Mouse (Mus musculus) neural tube, embryonic 12.5 days (tissue): Measurements from ENCODE around the gene Gm20431. TPM values are rescaled to one million over a fixed set of nuclear protein-coding genes. Genes with fewer than 3 reads are reported as not detected.

ENCODE experiments used
- ATAC-seq: fragments of 200-750 bp; cut with Nextera tagmentation; 2 replicates; pipeline ENCODE4 v1.8.0; 2017; ENCODE audit warnings: low read depth, mild to moderate bottlenecking, moderate TSS enrichment, moderate library complexity; ENCODE audit not compliant: low FRiP score
- H3K27ac ChIP-seq: fragments of 300-500 bp; sonication (generic); 2 replicates; pipeline ENCODE4 v1.5.1; 2016
- H3K27me3 ChIP-seq: fragments of 300-500 bp; sonication (generic); replicated peaks from 2 replicates; pipeline ENCODE4 v1.6.1; 2016; ENCODE audit warnings: mild to moderate bottlenecking
- H3K36me3 ChIP-seq: fragments of 300-500 bp; sonication (generic); 2 replicates; pipeline ENCODE4 v1.6.1; 2016; ENCODE audit warnings: mild to moderate bottlenecking
- H3K4me1 ChIP-seq: fragments of 300-500 bp; sonication (generic); 2 replicates; pipeline ENCODE4 v1.6.1; 2016
- H3K4me2 ChIP-seq: fragments of 300-500 bp; sonication (generic); replicated peaks from 2 replicates; pipeline ENCODE4 v1.6.1; 2016; ENCODE audit warnings: mild to moderate bottlenecking
- H3K4me3 ChIP-seq: fragments of 300-500 bp; sonication (generic); 2 replicates; pipeline ENCODE4 v1.5.1; 2016
- H3K9ac ChIP-seq: fragments of 300-500 bp; sonication (generic); 2 replicates; pipeline ENCODE4 v1.6.1; 2016; ENCODE audit warnings: mild to moderate bottlenecking
- H3K9me3 ChIP-seq: fragments of 300-500 bp; sonication (generic); 2 replicates; pipeline ENCODE4 v1.6.1; 2016; ENCODE audit warnings: mild to moderate bottlenecking
- WGBS: fragments of 180-500 bp; shearing (Covaris S2); methylation state at CpG from one replicate; pipeline ENCODE4 v1.1.7; 2016; 5-methylcytosine and 5-hydroxymethylcytosine counted together
- polyA plus RNA-seq: library from polyadenylated mRNA; unstranded; fragments of >200 nt; fragmentation: Nextera tagmentation; extraction: Ambion mirVana; gene quantifications from 2 replicates; pipeline ENCODE4 v1.2.1, GENCODE M21; 2016

Gm20431 gene
- polyA plus RNA-seq, 1 experiment from 2014 or later, result 12.8 TPM

DNA sequence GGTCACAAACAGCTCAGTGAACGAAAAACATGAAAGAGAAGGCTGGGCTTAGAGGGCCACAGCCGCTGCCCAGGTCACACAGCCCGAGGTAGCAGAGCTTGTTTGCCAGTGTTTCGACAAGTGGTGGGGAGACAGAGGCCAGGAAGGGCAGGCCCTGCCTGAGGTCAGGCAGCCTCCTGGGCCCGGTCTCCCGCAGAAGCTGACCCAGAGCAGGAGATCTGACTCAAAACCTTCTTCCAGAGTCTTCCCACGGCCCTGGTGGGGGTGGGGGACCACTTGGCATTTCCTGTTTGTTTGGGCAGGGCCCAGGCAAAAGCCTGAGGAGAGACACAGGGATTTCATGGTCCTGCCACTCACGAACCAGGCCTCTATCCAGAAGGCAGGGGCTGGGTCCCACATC lies 75.3 kb downstream of the Gm20431 start:
- no peak overlapping the region for H3K27ac ChIP-seq

GRCm38 (mm10) chr2:167585273-167585672 lies 76.0 kb downstream of the Gm20431 start:
- peaks cover 35% of the 10 kb centered on the region for H3K4me1 ChIP-seq
- ATAC-seq, result no peak
- WGBS, result 82% methylated on average over 2 of the region's 2 CpGs
- no peak overlapping the region for H3K27ac ChIP-seq
- no peak overlapping the region for H3K4me3 ChIP-seq
- H3K9ac ChIP-seq, result no peak overlapping the region
- no peaks in the 10 kb centered on the region for H3K9me3 ChIP-seq
- H3K27me3 ChIP-seq, result no peaks in the 10 kb centered on the region
- H3K4me2 ChIP-seq, result no peak overlapping the region
- no peaks in the 10 kb centered on the region for H3K36me3 ChIP-seq

More for the DNA sequence above, 75.3 kb downstream of the Gm20431 start:
- Histone ChIP-seq H3K36me3 (no peaks in the 10 kb centered on the region), H3K4me1 (peaks cover 35% of the 10 kb centered on the region), H3K9me3 (no peaks in the 10 kb centered on the region), H3K27me3 (no peaks in the 10 kb centered on the region), H3K4me3 (no peak overlapping the region), H3K4me2 (no peak overlapping the region), H3K9ac (0 out of 2 replicates have a peak overlapping the region, but pooled peaks have one; percentile 8)
- WGBS, result 26% methylated on average over 8 of the region's 8 CpGs
- no peak for ATAC-seq

GRCm38 (mm10) chr2:167583161-167583952 lies 77.9 kb downstream of the Gm20431 start:
- no peak overlapping the region for H3K4me2 ChIP-seq
- no peaks in the 10 kb centered on the region for H3K36me3 ChIP-seq
- no peak overlapping the region for H3K4me3 ChIP-seq
- peaks cover 28% of the 10 kb centered on the region for H3K4me1 ChIP-seq
- H3K9ac ChIP-seq, result 0 out of 2 replicates have a peak overlapping the region, but pooled peaks have one; percentile 14
- H3K27me3 ChIP-seq, result no peaks in the 10 kb centered on the region
- H3K27ac ChIP-seq, result no peak overlapping the region
- ATAC-seq, result no peak
- whole genome bisulfite sequencing, result 30% methylated on average over 10 of the region's 10 CpGs
- H3K9me3 ChIP-seq, result no peaks in the 10 kb centered on the region

GRCm38 (mm10) chr2:167578521-167578920 lies 82.8 kb downstream of the Gm20431 start:
- no peaks in the 10 kb centered on the region for H3K9me3 ChIP-seq
- no peaks in the 10 kb centered on the region for H3K27me3 ChIP-seq
- H3K36me3 ChIP-seq, result no peaks in the 10 kb centered on the region
- peaks cover 12% of the 10 kb centered on the region for H3K4me1 ChIP-seq
- H3K27ac ChIP-seq, result no peak overlapping the region
- no peak overlapping the region for H3K9ac ChIP-seq
- no peak for ATAC-seq
- H3K4me2 ChIP-seq, result no peak overlapping the region
- WGBS, result 31% methylated on average over 5 of the region's 5 CpGs
- H3K4me3 ChIP-seq, result no peak overlapping the region

DNA sequence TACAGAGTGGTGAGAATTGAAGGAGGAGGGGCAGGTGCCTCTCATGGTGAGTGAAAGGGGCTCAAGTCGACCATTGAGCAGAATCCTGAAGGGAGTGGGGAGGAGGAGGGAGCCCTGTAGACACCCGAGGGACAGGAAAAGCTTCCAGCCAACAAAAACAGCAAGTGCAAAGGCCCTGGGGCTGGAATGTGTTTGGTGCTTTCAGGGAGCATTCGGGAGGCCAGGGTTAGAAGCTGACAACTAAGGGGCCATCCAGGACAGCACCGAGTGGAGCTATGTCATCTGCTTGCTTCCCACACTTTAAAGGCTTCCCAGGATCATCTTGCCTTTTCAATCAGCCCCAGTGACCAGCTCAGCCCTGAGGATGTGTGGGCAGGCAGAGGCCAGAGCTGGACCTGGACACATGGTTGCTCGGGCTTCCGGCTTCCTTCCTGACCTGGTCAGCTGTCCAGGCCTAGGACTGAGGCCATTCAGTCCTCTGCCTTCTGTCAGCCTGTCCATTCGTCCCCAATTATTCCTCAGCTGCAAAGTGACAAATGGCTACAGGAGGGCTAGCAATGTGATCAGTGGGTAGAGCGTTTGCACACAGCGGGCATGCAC lies 84.0 kb downstream of the Gm20431 start:
- Histone ChIP-seq H3K9ac (no peak overlapping the region), H3K4me1 (0 out of 2 replicates have a peak, but pooled peaks cover 3% of the 10 kb centered on the region), H3K36me3 (no peaks in the 10 kb centered on the region), H3K9me3 (no peaks in the 10 kb centered on the region), H3K4me2 (no peak overlapping the region), H3K4me3 (no peak overlapping the region), H3K27me3 (no peaks in the 10 kb centered on the region), H3K27ac (no peak overlapping the region)
- ATAC-seq, result no peak
- WGBS, result 62% methylated on average over 9 of the region's 9 CpGs

- no peaks in the 10 kb centered on the region for H3K36me3 ChIP-seq
- no peak for ATAC-seq
- no peaks in the 10 kb centered on the region for H3K9me3 ChIP-seq
- no peak overlapping the region for H3K4me2 ChIP-seq
- no peaks in the 10 kb centered on the region for H3K27me3 ChIP-seq
- no peak overlapping the region for H3K27ac ChIP-seq
- no peak overlapping the region for H3K9ac ChIP-seq
- 85% methylated on average over 8 of the region's 8 CpGs for WGBS
- no peak overlapping the region for H3K4me3 ChIP-seq
- 0 out of 2 replicates have a peak, but pooled peaks cover 3% of the 10 kb centered on the region for H3K4me1 ChIP-seq
Observed at GRCm38 (mm10) chr2:167576121-167576620, 85.1 kb downstream of the Gm20431 start.

DNA sequence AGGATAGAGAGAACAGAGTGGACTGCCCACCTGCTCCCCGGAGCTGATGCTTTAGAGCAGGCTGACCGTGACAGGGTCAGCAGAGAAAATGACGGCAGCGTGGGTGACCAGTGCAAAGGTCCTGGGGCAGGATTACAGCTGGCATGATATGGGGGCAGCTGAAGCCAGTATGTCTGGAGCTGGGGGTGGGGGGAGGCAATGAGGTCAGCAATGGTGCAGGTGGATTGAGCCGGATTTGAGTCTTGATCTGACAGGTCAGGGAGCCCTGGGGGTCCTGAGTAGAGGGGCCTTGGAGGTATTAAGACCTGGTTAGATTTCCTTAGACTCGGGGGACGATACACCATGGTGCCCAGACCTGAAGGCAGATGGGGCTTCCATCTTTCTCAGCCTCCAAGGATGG lies 85.7 kb downstream of the Gm20431 start:
- WGBS, result 90% methylated on average over 7 of the region's 7 CpGs
- H3K4me2 ChIP-seq, result no peak overlapping the region
- no peak for ATAC-seq

GRCm38 (mm10) chr2:167574814-167575213 lies 86.5 kb downstream of the Gm20431 start:
- H3K4me2 ChIP-seq, result no peak overlapping the region
- H3K9ac ChIP-seq, result no peak overlapping the region
- no peak overlapping the region for H3K4me3 ChIP-seq
- no peak for ATAC-seq
- H3K36me3 ChIP-seq, result no peaks in the 10 kb centered on the region
- 65% methylated on average over 9 of the region's 9 CpGs for WGBS
- no peaks in the 10 kb centered on the region for H3K9me3 ChIP-seq
- H3K27me3 ChIP-seq, result no peaks in the 10 kb centered on the region
- H3K4me1 ChIP-seq, result 0 out of 2 replicates have a peak, but pooled peaks cover 3% of the 10 kb centered on the region
- H3K27ac ChIP-seq, result no peak overlapping the region

More for the DNA sequence above, 85.7 kb downstream of the Gm20431 start:
- Histone ChIP-seq H3K9ac (no peak overlapping the region), H3K4me3 (no peak overlapping the region), H3K4me1 (0 out of 2 replicates have a peak, but pooled peaks cover 3% of the 10 kb centered on the region), H3K36me3 (no peaks in the 10 kb centered on the region), H3K27ac (no peak overlapping the region), H3K9me3 (no peaks in the 10 kb centered on the region), H3K27me3 (no peaks in the 10 kb centered on the region)

- Histone ChIP-seq H3K4me3 (no peak overlapping the region), H3K4me2 (no peak overlapping the region), H3K4me1 (no peaks in the 10 kb centered on the region), H3K27me3 (no peaks in the 10 kb centered on the region), H3K9me3 (no peaks in the 10 kb centered on the region), H3K9ac (no peak overlapping the region), H3K27ac (no peak overlapping the region), H3K36me3 (no peaks in the 10 kb centered on the region)
- ATAC-seq, result no peak
- WGBS, result 83% methylated on average over 18 of the region's 18 CpGs
Observed at GRCm38 (mm10) chr2:167571442-167572220, 89.7 kb downstream of the Gm20431 start.

DNA sequence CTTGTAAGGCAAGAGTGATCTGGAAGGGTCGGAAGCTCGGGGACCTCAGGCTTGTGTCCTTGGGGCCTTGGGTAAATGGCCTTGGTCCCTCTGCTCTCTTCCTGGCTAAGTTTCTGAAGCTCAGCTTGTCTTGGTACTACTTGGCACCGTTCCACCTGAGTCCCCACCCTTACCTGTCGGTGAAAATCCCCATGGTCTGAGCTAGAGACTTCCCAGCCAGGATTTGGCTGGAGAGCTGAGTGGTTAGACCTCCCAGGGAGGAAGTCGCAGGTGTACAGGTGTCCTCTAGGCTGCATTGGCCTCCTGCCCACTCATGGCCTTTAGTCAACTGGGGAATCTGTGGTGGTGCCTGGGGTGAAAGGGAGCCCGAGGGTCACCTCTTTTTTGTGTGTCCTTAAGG lies 90.5 kb downstream of the Gm20431 start:
- Histone ChIP-seq H3K4me3 (no peak overlapping the region), H3K27me3 (no peaks in the 10 kb centered on the region), H3K36me3 (no peaks in the 10 kb centered on the region), H3K9ac (no peak overlapping the region), H3K4me2 (no peak overlapping the region), H3K27ac (no peak overlapping the region), H3K9me3 (no peaks in the 10 kb centered on the region), H3K4me1 (peaks cover 2% of the 10 kb centered on the region)
- no peak for ATAC-seq
- WGBS, result 92% methylated on average over 6 of the region's 6 CpGs

DNA sequence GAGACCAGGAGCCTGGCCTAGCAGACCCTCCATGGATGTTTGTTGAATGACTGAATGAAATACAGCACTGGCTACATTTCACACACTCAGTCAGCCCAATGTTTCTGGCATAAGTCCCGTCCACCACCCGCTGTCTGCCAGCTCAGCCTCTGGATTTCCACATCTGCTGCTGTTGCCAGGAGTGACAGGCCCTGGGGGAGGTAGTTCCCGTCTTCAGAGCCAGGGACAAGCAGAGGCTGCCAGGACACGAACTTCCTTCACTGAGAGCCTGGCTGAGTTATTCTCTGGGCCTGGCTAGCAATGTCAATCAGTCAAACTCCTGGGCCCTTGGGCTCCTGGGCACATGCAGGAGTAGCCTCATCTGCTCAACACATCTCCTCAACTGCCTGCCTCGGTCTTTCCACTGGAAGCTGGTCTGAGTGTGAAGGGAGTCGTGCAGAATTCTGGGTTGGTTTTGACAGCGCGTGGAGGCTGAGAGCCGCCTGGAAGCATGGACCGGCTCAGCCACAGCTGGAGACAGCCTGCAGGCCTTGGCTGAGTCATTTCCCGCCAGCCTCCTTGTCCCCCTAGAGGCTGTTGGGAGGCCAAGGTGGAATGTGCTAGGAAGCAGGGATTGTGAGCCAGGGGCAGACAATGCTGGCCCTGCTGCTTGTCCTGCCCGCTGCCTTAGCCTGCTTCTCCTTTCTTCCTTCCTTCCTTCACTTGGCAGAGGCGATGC lies 91.2 kb downstream of the Gm20431 start:
- no peak overlapping the region for H3K4me2 ChIP-seq
- no peak for ATAC-seq
- no peak overlapping the region for H3K27ac ChIP-seq
- no peaks in the 10 kb centered on the region for H3K36me3 ChIP-seq
- H3K27me3 ChIP-seq, result no peaks in the 10 kb centered on the region
- WGBS, result 73% methylated on average over 13 of the region's 13 CpGs
- no peak overlapping the region for H3K9ac ChIP-seq
- H3K9me3 ChIP-seq, result no peaks in the 10 kb centered on the region
- no peak overlapping the region for H3K4me3 ChIP-seq
- H3K4me1 ChIP-seq, result peaks cover 8% of the 10 kb centered on the region
